Mouse (Mus musculus): ENCODE results near the gene Carhsp1. TPM values are rescaled to one million over a fixed set of nuclear protein-coding genes. Genes with fewer than 3 reads are reported as not detected.
A peak's percentile ranks its signal among the peaks of the same experiment; 100 is the strongest.

Carhsp1 gene
- total RNA-seq, 1 experiment from 2014 or later = 9.8 TPM

DNA sequence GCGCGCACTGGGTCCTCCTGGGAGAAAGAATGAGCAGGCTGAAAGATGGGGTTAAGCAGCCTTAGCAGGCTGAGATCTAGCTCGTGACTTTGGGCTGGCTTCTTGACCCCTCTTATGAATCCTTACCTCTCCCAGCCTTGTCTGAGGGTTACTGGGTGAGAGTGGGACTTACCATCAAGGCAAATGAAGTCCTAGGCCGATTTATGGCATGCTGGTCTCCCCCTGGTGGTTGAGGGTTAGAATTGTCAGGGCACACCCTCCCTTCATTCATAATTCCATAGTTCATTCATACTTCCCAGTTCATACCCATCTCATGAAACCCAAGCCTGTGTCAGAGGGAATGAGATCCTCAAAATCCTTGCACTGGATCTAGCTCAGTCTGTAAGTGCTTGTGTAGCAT is 4.8 kb upstream of the Carhsp1 start:
- ATAC-seq (replicated peaks; ENCODE audit: low read depth, poor library complexity, severe bottlenecking) = peak; percentile 36; the same call in 1 of the 2 replicates

DNA sequence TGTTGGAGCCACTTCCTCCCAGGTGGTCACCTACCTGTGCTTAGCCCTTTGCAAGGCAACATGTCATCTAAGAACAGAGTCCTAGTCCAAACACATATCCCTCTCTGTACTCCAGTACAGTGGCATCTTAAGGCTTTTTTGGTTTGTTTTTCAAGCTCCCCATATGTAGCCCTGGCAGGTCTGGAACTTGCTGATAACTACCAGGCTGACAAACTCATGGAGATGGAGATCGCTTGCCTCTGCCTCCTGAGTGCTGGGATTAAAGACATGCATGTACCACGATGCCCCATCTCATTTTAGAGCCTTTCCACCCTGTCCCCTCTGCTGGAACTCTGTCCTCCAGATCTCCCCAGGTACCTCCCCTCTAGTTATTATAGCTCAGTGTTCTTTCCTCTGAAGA is 4.3 kb upstream of the Carhsp1 start:
- no peak for ATAC-seq (replicated peaks; ENCODE audit: low read depth, poor library complexity, severe bottlenecking)

DNA sequence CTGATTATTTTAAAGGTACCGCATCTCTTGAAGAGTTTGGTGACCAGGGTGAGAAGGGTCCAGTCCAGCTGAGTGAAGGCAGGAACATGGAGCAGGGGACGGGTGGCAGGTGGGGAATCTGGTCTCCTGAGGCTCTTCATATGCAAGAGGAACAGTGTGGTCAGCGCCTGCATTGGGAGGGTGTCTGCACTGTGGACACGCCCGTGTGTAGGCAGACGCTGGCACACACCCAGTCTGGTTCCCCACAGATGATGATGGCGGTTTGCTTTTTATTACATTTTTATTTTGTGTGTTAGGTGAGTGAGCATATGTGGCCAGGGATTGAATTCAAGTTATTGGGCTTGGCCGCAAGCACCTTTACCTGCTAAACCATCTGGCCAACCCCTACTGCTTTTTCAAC is 3.6 kb upstream of the Carhsp1 start:
- ATAC-seq (replicated peaks; ENCODE audit: low read depth, poor library complexity, severe bottlenecking) = no peak

DNA sequence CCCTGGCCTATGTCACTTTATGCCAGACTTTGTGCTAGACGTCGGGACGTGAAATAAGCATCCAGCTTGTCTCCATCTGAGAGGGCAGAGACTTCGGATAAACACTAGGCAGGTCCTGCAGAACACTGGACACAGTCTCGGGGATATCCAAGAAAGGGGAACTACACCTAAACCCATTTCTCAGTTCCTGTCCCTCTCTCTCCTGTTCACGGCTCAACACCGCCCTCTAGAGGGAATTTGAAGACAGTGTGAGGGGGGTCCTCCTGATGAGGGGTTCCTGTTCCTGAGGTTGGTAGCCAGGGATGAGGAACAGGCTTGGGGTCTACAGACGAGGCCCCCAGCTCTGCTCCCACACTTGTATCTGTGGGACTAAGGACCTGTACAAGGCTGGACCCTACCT is 2.2 kb upstream of the Carhsp1 start:
- ATAC-seq (replicated peaks; ENCODE audit: low read depth, poor library complexity, severe bottlenecking) = peak; percentile 58

DNA sequence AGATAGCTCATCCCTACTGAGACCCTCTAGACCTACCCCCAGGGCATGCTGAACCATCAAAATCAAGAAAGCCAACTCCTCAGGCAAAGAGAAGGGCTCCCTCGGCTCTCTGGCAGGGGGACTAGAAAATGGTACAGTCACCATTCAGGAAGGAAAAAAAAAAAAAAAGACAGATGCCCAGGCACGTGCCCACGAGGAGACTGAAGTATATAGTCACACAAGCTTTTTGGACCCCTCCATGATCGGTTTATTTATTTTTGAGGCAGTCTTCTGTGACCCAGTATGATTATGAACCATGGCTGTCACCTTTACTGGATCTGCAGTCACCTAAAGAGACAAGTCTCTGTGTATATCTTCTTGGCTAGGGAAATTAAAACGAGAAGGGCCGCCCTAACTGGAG is 1.4 kb upstream of the Carhsp1 start:
- ATAC-seq (replicated peaks; ENCODE audit: low read depth, poor library complexity, severe bottlenecking) = no peak

DNA sequence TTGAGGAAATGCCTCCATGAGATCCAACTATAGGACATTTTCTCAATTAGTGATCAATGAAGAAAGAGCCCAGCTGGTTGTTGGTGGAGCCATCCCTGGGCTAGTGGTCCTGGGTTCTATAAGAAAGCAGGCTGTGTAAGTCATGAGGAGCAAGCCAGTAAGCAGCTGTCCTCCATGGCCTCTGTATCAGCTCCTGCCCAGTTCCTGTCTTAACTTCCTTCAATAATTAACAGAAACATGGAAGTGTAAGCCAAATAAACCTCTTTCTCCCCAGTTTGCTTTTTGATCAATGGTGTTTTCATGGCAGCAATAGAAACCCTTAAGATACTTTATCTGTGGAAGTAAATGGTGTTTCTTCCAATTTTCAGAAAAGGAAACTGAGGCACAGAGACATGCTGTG is 856 bp upstream of the Carhsp1 start:
- no peak for ATAC-seq (replicated peaks; ENCODE audit: low read depth, poor library complexity, severe bottlenecking)

DNA sequence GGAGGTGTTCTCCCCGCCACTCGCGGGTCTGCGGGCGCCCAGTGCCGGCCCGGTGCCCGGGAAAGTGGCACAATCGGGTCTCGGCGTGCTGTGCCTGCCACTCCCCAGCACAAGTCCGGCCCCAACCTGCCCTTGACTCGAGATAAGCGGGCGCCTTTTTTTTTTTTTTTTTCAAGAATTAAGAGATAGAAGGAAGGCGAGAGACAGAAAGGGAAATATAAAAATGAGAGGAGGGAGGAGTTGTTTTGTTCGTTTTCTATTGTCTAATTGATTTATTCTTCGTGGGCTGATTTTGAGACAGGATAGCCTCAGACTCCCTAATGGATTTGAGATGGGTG is 364 bp upstream of the Carhsp1 start:
- no peak for ATAC-seq (replicated peaks; ENCODE audit: low read depth, poor library complexity, severe bottlenecking)

DNA sequence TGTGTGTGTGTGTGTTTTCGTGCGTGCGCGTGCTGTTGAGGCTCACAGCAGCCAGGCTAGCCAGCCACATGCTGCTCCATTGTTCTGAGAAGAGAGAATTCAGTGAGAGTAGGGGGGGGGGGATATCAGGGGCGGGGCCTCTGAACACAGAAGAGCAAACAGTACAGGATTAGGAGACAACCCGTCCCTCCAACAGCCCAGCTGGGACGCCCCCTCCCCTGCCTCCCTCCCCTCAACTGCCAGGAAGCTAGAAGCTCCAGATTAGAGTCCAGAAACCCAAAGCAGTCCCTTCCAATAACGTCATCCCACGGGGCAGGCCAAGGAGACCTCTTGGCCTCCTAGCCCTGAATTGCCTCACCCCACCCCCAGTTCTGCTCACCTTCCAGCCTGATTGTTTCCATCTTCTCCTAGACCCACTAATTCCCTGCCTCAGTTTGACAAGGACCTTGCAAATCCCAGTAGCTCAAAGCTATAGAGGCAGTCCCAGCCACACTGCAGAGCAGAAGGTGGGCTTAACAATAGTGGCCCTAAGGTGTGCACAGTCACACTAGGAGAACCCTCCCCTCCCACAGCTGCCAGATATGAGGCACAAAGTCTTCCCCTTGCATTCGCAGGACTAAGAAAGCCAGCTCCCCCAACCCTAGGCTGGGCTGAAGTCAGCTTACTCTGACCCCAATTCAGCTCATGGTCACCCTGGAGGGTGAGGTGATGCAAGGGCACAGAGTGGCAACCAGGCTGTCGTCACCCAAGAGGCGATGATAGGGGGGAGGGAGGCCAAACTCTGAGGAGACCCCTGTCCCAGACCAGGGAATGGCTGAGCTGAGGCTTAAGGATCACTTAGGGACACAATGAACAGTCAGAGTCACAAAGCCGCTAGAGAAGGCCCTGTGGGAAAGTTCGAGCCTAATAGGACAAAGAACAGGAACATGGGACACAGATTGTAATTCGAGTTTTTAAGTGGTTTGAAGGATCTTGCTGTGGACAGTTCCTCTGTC is 1.6 kb downstream of the Carhsp1 start:
- ATAC-seq (replicated peaks; ENCODE audit: low read depth, poor library complexity, severe bottlenecking) = no peak

DNA sequence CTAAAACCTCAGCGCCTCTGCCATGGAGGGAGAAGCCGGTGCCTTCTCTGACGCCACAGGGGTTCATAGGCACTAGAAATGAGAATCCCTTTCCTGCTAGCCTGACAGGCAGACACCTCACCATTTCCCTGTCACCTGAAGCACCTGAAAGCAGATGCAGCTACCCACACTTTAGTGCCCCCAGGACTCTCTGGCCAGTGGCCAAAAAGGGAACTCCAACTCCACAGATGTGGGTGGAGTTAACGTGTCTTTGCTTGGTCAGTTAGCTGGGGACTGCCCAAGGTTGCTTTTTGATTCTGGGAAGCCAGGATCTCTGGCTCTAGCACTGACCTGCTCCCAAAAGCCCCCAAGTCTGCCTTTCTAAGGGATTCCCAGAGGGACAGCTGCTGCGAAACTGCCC is 2.5 kb downstream of the Carhsp1 start:
- no peak for ATAC-seq (replicated peaks; ENCODE audit: low read depth, poor library complexity, severe bottlenecking)

DNA sequence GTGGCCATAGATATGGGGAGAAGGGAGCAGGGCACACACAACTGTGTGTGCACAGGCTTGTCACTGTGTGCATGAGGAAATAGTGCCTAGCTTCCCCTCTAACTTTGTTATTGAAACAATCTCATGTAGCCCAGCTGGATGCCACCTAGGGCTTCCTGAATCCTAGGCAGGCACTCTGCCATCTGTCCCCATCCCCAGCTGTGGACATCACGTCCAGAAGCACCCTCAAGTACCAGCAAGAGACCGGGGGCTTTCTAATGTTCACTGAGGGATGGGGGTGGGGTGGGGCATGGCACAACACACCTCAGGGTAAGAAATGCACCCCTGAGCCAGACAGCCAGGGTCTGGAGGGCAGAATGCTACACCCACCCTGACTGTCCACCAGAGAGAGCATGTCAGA is 3.6 kb downstream of the Carhsp1 start:
- ATAC-seq (replicated peaks; ENCODE audit: low read depth, poor library complexity, severe bottlenecking) = no peak

DNA sequence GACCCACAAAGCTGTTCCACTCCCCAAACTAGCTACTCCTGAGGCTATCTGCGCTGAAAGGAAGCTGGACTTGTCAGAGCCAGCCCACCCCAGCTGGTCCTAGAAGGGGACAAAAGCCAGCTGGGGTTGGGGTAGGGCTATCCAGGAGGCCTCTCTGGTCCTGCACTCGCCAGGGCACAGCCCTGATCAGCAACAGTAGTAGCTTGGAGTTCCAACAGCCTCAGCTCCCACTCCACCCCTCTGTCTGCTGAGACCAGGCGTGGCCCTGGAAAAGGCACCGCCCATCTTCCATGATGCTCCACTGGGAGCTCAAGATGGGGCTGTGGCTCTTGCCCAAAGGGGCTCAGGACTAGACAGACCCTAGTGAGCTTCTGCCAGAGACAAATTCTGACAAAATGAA is 4.1 kb downstream of the Carhsp1 start:
- no peak for ATAC-seq (replicated peaks; ENCODE audit: low read depth, poor library complexity, severe bottlenecking)

DNA sequence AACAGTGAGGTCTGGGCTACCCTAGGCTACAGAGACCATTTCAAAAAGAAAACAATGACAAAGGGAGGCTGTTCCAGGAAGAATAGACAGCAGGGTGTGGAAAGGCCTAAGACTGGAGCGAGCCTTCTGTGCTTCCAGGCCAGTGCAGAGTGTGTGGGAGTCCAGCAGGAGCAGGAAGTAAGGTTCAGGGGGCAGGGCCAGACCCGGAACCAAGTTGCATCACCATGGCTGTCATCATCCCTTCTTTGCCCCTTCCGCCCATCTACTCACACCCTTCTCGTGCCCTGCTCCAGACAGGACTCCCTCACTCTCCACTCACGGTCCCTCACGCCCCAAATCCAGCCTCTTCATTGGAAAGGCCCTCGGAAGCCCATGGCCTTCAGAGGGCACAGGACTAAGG is 4.7 kb downstream of the Carhsp1 start:
- 0 out of 2 replicates have a peak, but pooled peaks have one; percentile 4 for ATAC-seq (replicated peaks; ENCODE audit: low read depth, poor library complexity, severe bottlenecking)

DNA sequence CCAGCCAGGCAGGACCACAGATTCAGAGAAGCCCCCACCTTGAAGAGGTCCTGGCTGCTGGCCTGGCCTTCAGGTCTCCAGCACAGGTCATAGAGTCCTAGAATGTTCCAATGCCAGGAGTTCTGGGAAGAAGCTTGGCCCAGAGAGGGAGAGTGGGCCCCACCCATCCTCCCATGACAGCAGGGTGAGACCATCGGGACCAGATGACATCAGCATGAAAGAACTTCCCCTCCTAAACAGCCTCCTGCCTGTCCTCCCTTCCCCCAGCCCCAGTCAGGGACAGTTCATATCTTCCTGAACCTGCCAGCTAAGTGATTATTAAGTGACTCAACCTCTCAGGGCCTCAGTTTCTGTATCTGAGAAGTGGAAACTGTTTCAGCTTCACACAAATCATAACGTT is 5.5 kb downstream of the Carhsp1 start:
- ATAC-seq (replicated peaks; ENCODE audit: low read depth, poor library complexity, severe bottlenecking) = no peak

DNA sequence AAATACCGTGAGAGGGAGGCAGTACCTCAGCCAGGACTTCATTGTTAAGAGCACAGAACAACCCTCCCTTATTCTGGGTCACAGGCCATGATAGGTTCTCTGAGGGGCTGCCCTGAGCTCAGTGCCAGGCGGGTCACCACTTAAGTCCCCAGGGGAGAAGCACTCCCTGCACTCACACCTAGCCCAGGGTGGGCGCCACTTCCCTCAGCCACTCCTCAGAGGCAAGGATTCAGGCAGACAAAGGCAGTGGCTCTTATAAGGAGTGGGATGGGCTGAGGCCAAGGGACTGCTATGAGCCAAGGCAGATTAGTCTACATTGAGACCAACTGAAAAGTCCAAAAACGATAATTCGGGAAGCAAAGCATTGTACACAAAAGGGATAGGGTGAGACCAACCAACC is 6.6 kb downstream of the Carhsp1 start:
- ATAC-seq (replicated peaks; ENCODE audit: low read depth, poor library complexity, severe bottlenecking) = no peak

DNA sequence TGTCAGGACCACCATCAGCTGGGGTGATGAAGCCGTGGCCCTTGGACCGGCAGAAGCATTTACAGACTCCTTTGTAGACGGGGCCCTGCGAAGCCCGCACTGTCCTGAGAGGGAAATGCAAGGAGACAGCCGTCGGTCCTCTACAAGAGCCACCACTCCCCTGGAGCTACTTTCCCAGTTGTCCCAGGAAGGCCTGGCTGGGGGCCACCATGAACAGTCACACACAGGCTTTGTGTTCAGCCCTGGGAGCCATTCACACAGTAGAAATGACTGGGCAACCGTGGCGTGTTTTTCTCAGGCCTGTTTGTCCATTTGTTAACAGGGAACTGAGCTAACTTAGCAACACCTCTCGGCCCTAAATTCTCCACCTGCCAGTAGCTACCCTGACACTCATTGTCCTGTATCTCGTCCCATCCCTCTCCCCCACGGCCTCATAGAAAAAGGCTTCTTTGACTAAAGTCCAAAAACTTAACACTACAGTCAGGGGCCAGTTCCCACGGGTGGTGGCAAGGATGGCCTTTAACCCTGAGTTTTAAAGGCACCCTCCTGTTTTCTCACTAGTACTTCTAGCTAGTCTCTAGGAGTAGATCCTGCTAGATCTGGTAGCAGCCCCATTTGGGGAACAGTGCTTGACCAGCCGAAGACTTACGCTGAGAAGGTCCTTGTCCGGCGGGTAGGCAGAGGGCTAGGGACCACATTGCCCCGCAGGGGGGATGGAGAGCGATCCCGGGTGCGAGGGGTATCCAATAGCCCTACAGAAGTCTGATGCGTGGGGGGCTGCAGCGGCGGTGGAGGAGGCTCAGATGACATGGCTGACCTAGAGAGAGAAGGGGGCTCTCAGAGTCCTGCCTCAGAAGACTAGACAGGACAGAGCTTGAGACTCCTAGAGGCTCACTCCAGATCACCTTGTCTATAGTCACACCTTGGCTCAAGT is 8.1 kb downstream of the Carhsp1 start:
- no peak for ATAC-seq (replicated peaks; ENCODE audit: low read depth, poor library complexity, severe bottlenecking)

DNA sequence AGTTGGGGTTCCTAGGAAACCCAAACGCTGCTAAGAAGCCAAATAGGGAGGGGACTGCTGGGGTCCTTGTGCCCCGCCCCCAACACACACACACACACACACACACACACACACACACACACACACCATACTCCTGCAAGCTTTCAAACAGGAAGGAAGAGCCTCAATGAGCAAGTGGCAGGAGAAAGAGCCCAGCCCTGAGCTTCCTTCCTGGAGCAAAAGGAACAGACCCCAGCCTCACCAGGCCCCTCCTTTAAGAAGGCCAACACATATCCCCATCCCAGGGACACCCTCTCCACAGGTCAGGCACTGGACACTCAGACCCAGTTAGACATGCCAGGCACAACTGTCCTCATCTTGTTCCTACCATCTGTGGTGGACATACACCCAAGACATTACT is 8.9 kb downstream of the Carhsp1 start:
- no peak for ATAC-seq (replicated peaks; ENCODE audit: low read depth, poor library complexity, severe bottlenecking)

DNA sequence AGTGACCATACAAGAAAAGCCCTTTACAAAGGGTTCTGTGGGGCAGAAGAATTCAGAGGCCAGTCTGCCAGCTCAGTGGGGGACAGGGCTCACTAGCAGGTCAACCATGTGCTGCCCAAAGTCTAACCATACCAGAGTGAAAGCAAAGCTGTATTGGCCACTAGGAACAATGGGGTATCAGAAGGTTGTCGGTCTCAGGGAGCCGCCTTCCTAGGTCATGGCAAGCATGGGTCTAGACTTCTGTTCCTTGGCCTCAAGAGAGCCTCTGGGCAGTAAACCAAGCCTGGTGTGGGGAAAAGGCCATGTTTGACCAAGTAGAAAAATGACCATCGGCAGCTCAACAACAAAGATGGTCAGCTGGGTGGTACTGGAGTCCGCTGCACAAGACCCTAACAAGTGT is 13.2 kb downstream of the Carhsp1 start:
- ATAC-seq (replicated peaks; ENCODE audit: low read depth, poor library complexity, severe bottlenecking) = no peak

DNA sequence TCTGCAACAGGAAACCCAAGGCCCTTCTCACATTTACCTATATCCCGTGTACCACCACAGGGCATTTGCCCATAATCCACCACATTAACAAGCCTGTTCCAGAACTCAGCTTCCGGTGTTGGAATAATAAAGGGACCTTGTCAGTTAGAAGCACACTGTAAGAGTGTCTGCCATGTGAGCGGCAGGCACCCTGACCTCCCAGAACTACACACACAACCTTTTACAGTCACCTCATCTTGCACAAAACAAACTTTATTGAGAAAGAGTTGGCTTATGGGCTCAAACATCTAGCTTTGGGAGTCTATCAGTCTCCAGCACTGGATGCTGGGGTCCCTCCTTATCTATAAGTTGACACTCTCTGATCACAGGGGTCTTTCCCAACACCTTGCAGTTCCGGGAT is 13.6 kb downstream of the Carhsp1 start:
- ATAC-seq (replicated peaks; ENCODE audit: low read depth, poor library complexity, severe bottlenecking) = no peak

DNA sequence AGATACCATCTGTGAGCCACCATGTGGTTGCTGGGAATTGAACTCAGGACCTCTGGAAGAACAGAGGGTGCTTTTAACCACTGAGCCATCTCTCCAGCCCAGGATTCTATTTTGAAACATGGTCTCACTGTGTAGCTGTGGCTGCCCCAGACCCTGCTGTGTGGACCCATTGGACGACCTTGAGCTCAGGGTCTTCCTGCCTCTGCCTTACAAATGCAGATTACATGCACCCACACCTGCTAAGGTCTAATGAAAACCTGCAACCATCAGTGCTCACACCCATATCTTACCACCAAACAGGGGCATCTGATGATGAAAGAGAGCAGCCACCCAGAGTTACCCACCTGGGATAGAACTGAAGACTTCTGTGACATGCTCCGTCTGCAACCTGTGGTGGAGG is 15.7 kb downstream of the Carhsp1 start:
- ATAC-seq (replicated peaks; ENCODE audit: low read depth, poor library complexity, severe bottlenecking) = no peak

DNA sequence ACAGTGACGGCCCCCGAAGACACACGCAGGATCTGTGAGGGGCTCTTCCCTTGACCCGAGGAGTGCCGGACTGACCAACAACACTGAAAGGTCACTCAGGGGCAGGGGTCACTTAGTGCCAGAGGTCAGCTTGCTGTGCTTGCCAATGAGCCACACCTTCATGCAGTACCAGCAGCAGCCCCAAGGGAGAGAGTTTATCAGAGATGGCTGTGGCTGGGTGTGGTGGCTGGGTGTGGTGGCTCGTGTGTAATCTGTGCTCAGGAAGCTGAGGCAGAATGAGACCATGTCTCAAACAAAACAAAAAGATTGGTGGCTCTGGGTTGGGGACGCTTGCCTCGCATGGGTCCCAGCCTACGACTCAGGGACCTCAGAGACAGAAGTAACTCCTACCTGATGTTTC is 16.4 kb downstream of the Carhsp1 start:
- ATAC-seq (replicated peaks; ENCODE audit: low read depth, poor library complexity, severe bottlenecking) = peak; percentile 50; the same call in 1 of the 2 replicates

DNA sequence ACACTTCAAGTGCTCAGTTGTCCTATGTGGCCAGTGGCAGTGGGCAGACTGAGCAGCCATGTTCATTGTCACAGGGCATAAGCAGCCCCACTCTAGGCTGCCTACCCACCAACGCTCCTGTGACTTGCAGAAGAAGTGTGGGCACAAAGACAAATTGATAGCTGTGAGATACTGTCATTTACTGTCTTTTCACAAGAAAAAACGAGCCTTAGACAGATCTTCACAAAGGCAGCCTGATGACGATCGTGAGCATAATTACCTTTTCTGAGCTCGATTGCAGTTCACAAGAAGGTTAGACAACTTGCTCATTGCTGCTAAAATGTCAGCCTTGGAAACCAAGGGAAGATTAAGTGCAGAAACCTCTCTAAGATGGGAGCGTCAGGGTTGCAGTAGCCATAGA is 16.8 kb downstream of the Carhsp1 start:
- no peak for ATAC-seq (replicated peaks; ENCODE audit: low read depth, poor library complexity, severe bottlenecking)

Measured in common myeloid progenitor, adult 5-6 weeks (primary cell).